Mouse (Mus musculus) stomach, embryonic 15.5 days (tissue): Measurements from ENCODE around the gene Zc3h13. TPM values are rescaled to one million over a fixed set of nuclear protein-coding genes. Genes with fewer than 3 reads are reported as not detected.
A peak's percentile ranks its signal among the peaks of the same experiment; 100 is the strongest.

Experiments used
- ATAC-seq: fragments of 200-750 bp; cut with Nextera tagmentation; 2 replicates; pipeline ENCODE4 v1.8.0; 2017; ENCODE audit warnings: low read depth, moderate number of reproducible peaks, moderate TSS enrichment; ENCODE audit not compliant: insufficient read depth, low FRiP score
- H3K27ac ChIP-seq: fragments of 300-500 bp; sonication (generic); 2 replicates; pipeline ENCODE4 v1.5.1; 2015; ENCODE audit warnings: mild to moderate bottlenecking, inconsistent platforms
- H3K27me3 ChIP-seq: fragments of 300-500 bp; sonication (generic); replicated peaks from 2 replicates; pipeline ENCODE4 v1.6.1; 2015; ENCODE audit warnings: inconsistent platforms
- H3K36me3 ChIP-seq: fragments of 300-500 bp; sonication (generic); 2 replicates; pipeline ENCODE4 v1.6.1; 2015; ENCODE audit warnings: inconsistent platforms
- H3K4me1 ChIP-seq: fragments of 300-500 bp; sonication (generic); 2 replicates; pipeline ENCODE4 v1.6.1; 2015; ENCODE audit warnings: inconsistent platforms
- H3K4me2 ChIP-seq: fragments of 300-500 bp; sonication (generic); 2 replicates; pipeline ENCODE4 v1.6.1; 2015; ENCODE audit warnings: mild to moderate bottlenecking, inconsistent platforms
- H3K4me3 ChIP-seq: fragments of 300-500 bp; sonication (generic); replicated peaks from 2 replicates; pipeline ENCODE4 v1.5.1; 2015; ENCODE audit warnings: inconsistent platforms
- H3K9ac ChIP-seq: fragments of 300-500 bp; sonication (generic); 2 replicates; pipeline ENCODE4 v1.6.1; 2015; ENCODE audit warnings: inconsistent platforms
- H3K9me3 ChIP-seq: fragments of 300-500 bp; sonication (generic); 2 replicates; pipeline ENCODE4 v1.6.1; 2016; ENCODE audit warnings: inconsistent platforms
- WGBS: fragments of 180-500 bp; shearing (Covaris S2); methylation state at CpG from one replicate; pipeline ENCODE4 v1.1.7; 2015; 5-methylcytosine and 5-hydroxymethylcytosine counted together
- polyA plus RNA-seq: library from polyadenylated mRNA; unstranded; fragments of >200 nt; fragmentation: Nextera tagmentation; extraction: Ambion mirVana; gene quantifications from 2 replicates; pipeline ENCODE4 v1.2.1, GENCODE M21; 2015

Gene Zc3h13
- polyA plus RNA-seq, 1 experiment from 2014 or later, result 29.4 TPM

DNA sequence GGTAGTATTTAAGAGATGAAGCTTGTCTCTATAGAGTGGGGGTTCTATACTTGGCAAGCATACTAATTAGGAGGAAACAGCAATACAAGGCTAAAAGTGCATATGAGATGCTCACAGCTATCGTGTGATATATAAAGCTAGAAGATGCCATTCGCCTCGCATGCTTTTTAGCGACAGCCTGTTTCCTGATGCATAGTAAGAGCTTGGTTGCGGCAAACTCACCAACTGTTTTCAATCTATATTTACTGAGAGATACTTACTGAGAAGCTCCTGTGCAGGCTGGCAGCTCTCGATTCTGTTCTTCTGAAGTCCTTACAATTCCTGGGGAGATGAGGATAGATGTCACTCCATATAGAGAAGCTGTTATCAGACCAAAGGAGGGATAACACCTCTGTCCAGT lies 4.5 kb upstream of the Zc3h13 start:
- no peak overlapping the region for H3K4me2 ChIP-seq
- H3K9ac ChIP-seq, result no peak overlapping the region
- H3K4me1 ChIP-seq, result peaks cover 3% of the 10 kb centered on the region; the same call in 1 of the 2 replicates
- H3K27me3 ChIP-seq, result no peaks in the 10 kb centered on the region
- H3K27ac ChIP-seq, result no peak overlapping the region
- ATAC-seq, result no peak
- WGBS, result 92% methylated on average over 6 of the region's 6 CpGs
- H3K4me3 ChIP-seq, result no peak overlapping the region
- no peaks in the 10 kb centered on the region for H3K36me3 ChIP-seq
- H3K9me3 ChIP-seq, result no peaks in the 10 kb centered on the region

DNA sequence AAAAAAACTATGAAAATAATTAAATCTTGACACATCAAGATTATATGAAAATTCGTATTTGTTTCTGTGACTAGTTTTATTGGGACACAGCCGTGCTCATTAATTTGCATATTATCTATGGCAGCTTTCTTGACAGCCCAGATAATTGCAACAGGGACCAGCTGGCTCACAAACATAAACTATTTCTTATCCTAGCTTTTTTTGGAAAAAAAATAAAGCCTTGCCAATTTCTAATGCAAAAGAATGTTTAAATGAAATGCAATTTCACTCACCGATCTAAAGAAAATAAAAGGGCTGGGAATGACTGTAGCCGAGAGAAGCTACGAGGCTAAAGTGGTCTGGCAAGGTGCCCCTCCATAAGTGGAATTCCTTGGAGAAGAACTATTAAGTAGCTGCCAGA lies 3.8 kb upstream of the Zc3h13 start:
- ATAC-seq, result no peak
- H3K9me3 ChIP-seq, result no peaks in the 10 kb centered on the region
- no peak overlapping the region for H3K9ac ChIP-seq
- WGBS, result 45% methylated on average over 5 of the region's 5 CpGs
- no peak overlapping the region for H3K4me3 ChIP-seq
- H3K27me3 ChIP-seq, result no peaks in the 10 kb centered on the region
- peaks cover 3% of the 10 kb centered on the region; the same call in 1 of the 2 replicates for H3K4me1 ChIP-seq
- no peak overlapping the region for H3K27ac ChIP-seq
- H3K36me3 ChIP-seq, result no peaks in the 10 kb centered on the region
- H3K4me2 ChIP-seq, result no peak overlapping the region

DNA sequence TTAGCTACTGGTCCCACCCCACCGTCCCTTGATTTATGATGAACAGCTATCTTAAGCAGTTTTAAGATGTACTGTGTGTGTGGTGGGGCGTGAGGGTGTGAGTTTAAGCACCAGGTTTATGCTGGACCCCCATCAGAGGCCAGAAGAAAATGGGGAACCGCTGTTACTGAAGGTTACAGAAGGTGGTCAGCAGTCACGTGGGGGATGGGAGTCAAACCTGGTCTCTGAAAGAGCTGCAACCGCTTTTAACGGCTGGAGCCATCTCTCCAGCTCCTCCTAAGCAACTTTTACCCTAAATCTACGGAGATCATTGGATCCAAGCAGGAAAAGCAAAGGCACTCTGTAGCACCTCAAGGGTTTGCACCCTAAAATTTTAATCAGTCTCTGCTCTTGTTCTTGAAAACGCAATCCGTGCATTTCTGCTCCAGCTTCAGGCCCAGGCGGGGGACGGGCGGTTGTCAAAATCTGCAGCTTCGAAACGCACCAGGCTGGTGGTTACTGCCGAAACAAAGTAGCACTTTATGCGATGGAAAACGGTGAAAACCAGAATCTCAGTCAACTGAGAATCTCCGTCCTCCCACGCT lies 472 bp upstream of the Zc3h13 start:
- peak overlapping the region; percentile 54 for H3K9ac ChIP-seq
- 4% methylated on average over 19 of the region's 19 CpGs for WGBS
- peak overlapping the region; percentile 66 for H3K4me3 ChIP-seq
- peak overlapping the region; percentile 74 for H3K4me2 ChIP-seq
- H3K27me3 ChIP-seq, result no peaks in the 10 kb centered on the region
- no peaks in the 10 kb centered on the region for H3K9me3 ChIP-seq
- H3K27ac ChIP-seq, result peak overlapping the region; percentile 69
- no peaks in the 10 kb centered on the region for H3K36me3 ChIP-seq
- ATAC-seq, result 0 out of 2 replicates have a peak, but pooled peaks have one; percentile 3
- peaks cover 3% of the 10 kb centered on the region; the same call in 1 of the 2 replicates for H3K4me1 ChIP-seq

DNA sequence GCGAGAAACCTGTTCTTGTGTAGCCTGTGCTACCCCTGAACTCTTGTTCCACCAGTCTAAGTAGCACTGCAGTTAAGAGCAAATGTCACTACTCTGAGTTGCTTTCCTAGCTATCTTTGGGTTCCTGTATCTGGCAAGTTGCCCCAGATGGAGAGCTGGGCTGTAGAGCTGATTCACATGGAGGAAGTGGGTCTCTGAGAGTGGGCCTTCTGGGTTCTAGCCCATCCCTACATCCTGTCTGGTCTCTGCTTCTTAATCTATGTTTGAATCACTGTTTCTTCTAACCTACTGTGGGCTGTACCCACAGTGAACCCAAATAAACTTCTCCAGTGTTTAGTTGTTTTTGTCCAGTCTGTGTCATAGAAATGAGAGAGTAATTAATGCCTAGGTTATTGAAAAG lies 16.9 kb downstream of the Zc3h13 start:
- 95% methylated on average over 1 of the region's 1 CpGs for WGBS
- no peaks in the 10 kb centered on the region for H3K36me3 ChIP-seq

DNA sequence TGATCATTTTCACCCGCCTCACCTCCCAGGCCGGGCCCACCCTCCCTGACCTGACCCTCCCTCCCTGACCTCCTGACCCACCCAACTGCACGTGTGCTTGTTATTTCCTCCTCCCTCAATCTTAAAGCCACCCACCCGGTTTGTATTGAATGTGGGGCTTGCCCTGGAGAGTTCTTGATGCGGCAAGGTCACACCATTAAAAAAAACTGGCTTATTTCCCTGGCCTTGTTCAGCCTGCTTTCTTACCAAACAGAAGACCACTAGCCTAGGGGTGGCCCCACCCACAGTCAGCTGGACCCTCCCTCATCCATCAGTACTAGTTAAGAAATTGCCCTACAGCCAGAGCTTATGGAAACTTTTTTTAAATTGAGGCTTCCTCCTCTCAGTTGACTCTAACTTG lies 19.6 kb downstream of the Zc3h13 start:
- Histone ChIP-seq H3K36me3 (no peaks in the 10 kb centered on the region), H3K4me3 (no peak overlapping the region), H3K9me3 (no peaks in the 10 kb centered on the region), H3K9ac (no peak overlapping the region), H3K27me3 (no peaks in the 10 kb centered on the region), H3K27ac (no peak overlapping the region), H3K4me1 (no peaks in the 10 kb centered on the region), H3K4me2 (no peak overlapping the region)
- ATAC-seq, result no peak
- WGBS, result 34% methylated on average over 5 of the region's 5 CpGs

More for the DNA sequence above, 16.9 kb downstream of the Zc3h13 start:
- no peak for ATAC-seq
- no peaks in the 10 kb centered on the region for H3K27me3 ChIP-seq
- no peaks in the 10 kb centered on the region for H3K4me1 ChIP-seq
- H3K9ac ChIP-seq, result no peak overlapping the region
- no peak overlapping the region for H3K4me2 ChIP-seq
- H3K9me3 ChIP-seq, result no peaks in the 10 kb centered on the region
- no peak overlapping the region for H3K4me3 ChIP-seq
- no peak overlapping the region for H3K27ac ChIP-seq

DNA sequence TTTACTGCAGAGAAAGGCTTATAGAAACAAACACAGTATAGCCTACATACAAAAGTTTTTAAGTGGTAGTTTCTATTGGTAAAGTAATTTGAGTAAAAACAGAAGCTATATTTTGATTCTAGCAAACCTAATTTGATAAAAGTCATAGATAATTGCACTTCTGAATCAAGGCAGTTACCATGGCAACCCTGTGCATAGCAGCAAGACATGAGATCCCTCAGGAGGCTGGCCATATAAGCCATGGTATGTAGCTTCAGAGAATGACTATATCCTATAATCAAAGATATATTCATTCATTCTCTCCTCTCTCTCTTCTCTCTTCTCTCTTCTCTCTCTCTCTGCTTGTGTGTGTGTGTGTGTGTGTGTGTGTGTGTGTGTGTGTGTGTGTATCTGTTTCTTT lies 23.7 kb downstream of the Zc3h13 start:
- no peaks in the 10 kb centered on the region for H3K4me1 ChIP-seq
- H3K4me2 ChIP-seq, result no peak overlapping the region
- no peak overlapping the region for H3K4me3 ChIP-seq
- no peak overlapping the region for H3K9ac ChIP-seq
- no peaks in the 10 kb centered on the region for H3K27me3 ChIP-seq
- no peaks in the 10 kb centered on the region; the same call in 1 of the 2 replicates for H3K36me3 ChIP-seq
- no peak for ATAC-seq
- no peak overlapping the region for H3K27ac ChIP-seq
- no peaks in the 10 kb centered on the region for H3K9me3 ChIP-seq

DNA sequence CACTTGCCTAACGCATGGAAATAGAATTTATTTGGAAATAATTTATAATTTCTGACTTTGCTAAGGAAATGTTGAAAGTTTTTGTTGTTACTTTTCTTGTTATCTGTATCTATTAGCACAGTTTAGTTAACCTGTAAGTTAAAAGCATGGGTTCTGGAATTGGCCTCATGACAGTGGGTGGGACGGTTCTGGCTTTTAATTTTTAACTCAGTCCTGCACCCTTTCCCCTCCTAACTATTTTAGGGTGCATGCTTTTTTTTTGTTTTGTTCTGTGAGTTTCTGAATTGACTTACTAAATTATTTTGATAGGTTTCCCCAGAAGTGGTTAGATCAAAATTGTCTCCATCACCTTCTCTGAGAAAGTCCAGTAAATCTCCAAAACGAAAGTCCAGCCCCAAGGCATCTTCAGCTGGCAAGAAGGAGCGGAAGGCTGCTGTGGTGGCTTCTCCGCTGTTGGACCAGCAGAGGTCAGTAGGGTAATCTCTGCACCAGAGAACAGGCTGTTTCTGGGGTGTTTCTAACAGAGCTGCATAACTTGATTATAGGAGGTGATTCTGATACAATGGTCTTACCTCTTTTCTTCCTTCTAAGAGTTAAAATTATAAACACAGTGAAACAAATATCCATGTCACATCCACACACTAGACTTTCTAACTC lies 25.3 kb downstream of the Zc3h13 start:
- Histone ChIP-seq H3K4me3 (no peak overlapping the region), H3K4me2 (no peak overlapping the region), H3K4me1 (no peaks in the 10 kb centered on the region), H3K9ac (no peak overlapping the region), H3K9me3 (no peaks in the 10 kb centered on the region), H3K27ac (no peak overlapping the region), H3K36me3 (no peaks in the 10 kb centered on the region; the same call in 1 of the 2 replicates), H3K27me3 (no peaks in the 10 kb centered on the region)
- ATAC-seq, result no peak
- WGBS, result 68% methylated on average over 5 of the region's 5 CpGs

DNA sequence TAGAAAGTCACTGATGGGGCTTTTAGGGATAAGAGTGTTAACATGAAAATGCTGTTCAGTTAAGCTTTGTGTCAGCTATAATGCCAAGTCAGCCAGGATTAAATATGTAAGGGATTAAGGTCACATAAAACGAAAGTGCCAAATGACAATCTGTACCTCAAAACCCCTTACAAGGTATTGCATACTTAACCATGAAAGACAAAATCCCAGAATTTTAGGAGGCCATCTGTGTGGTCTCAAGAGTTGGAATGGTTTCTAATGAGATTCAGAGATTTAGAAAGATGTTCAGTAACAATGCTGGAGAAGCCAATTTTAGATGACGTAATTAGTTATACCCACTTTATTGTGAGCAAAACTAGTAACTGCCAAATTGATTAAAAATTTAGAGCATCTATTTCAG lies 30.3 kb downstream of the Zc3h13 start:
- no peak overlapping the region for H3K4me3 ChIP-seq
- no peaks in the 10 kb centered on the region for H3K9me3 ChIP-seq
- no peak for ATAC-seq
- H3K9ac ChIP-seq, result no peak overlapping the region
- no peak overlapping the region for H3K4me2 ChIP-seq
- 83% methylated on average over 2 of the region's 2 CpGs for whole genome bisulfite sequencing
- no peaks in the 10 kb centered on the region for H3K4me1 ChIP-seq
- no peaks in the 10 kb centered on the region; the same call in 1 of the 2 replicates for H3K36me3 ChIP-seq
- H3K27me3 ChIP-seq, result no peaks in the 10 kb centered on the region
- no peak overlapping the region for H3K27ac ChIP-seq

DNA sequence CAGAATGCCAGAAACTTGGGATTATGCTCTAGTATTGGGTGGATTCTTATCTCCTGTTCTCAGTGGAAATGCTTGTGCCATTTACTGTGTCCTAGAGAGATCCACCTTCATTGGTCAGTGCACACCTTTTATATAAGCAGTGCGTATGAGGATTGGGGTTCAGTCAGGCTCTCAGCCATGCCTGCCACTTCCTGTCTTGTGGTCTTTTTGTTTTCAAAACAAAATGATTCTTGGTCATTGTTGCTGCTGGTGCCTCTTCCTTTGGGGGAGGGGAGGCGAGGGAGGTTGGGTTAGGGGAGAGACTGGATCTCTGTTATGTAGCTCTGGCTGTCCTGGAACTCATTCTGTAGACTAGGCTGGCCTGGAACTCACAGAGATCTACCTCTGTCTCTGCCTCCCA lies 34.6 kb downstream of the Zc3h13 start:
- Histone ChIP-seq H3K4me1 (no peaks in the 10 kb centered on the region), H3K4me2 (no peak overlapping the region), H3K9me3 (no peaks in the 10 kb centered on the region), H3K36me3 (peaks cover 10% of the 10 kb centered on the region; the same call in 1 of the 2 replicates), H3K27ac (no peak overlapping the region), H3K9ac (no peak overlapping the region), H3K27me3 (no peaks in the 10 kb centered on the region), H3K4me3 (no peak overlapping the region)
- no peak for ATAC-seq
- 88% methylated on average over 2 of the region's 2 CpGs for WGBS

DNA sequence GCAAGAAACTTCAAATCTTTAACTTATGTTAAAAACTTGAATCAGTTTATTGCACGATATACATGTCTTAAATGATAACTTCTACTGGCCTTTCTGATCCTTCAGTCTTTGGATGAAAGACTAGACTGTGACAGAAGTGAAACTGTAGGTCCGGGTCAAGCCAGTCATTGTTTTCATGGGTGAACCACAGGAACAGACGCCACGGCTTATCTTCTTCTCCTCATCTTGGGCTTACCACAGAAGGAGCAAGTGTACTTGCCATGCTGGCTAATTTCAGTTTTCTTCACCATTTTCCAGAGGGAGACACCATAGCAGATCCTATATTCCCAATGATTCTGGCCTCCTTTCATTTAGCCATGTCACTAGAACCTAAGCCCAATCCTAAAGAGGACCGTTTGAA lies 36.1 kb downstream of the Zc3h13 start:
- Histone ChIP-seq H3K4me3 (no peak overlapping the region), H3K27ac (no peak overlapping the region), H3K9me3 (no peaks in the 10 kb centered on the region), H3K36me3 (peaks cover 10% of the 10 kb centered on the region; the same call in 1 of the 2 replicates), H3K27me3 (no peaks in the 10 kb centered on the region), H3K9ac (no peak overlapping the region), H3K4me2 (no peak overlapping the region), H3K4me1 (no peaks in the 10 kb centered on the region)
- WGBS, result 87% methylated on average over 5 of the region's 5 CpGs
- ATAC-seq, result no peak

DNA sequence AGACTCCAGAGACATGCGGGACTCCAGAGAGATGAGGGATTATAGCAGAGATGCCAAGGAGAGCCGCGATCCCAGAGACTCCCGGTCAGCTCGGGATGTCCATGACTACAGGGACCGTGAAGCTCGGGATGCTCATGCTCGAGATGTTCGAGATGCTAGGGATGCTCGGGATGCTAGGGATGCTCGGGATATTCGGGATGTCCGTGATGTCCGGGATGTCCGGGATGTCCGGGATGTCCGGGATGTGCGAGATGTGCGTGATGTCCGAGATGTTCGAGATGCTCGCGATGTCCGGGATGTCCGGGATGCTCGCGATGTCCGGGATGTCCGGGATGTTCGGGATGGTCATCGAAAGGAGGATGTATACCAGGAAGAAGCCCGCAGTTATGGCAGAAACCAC lies 39.2 kb downstream of the Zc3h13 start:
- 97% methylated on average over 32 of the region's 32 CpGs for WGBS

DNA sequence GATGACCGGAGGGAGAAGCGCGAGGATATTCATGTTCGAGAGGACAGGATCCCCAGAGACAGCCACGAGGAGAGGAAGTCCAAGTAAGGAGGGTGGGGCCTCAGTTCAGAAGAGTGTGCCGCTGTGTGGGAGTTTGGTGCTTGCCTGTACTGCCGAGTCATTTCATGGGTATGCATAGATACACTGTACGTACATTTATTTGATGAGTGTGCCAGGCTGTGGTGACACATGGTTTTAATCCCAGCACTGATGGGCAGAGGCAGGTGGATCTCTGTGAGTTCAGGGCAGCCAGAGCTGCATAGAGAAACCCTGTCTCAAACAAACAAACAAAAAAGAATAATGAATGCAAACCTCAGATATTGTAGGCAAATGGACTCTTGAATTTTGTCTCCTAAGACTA lies 43.9 kb downstream of the Zc3h13 start:
- Histone ChIP-seq H3K4me3 (no peak overlapping the region), H3K27ac (no peak overlapping the region), H3K27me3 (no peaks in the 10 kb centered on the region), H3K4me2 (no peak overlapping the region), H3K4me1 (no peaks in the 10 kb centered on the region), H3K9ac (no peak overlapping the region), H3K9me3 (no peaks in the 10 kb centered on the region), H3K36me3 (peaks cover 18% of the 10 kb centered on the region)
- WGBS, result 83% methylated on average over 8 of the region's 8 CpGs
- no peak for ATAC-seq

More for the DNA sequence above, 39.2 kb downstream of the Zc3h13 start:
- H3K9me3 ChIP-seq, result no peaks in the 10 kb centered on the region
- H3K4me1 ChIP-seq, result no peaks in the 10 kb centered on the region
- no peaks in the 10 kb centered on the region for H3K27me3 ChIP-seq
- ATAC-seq, result no peak
- H3K9ac ChIP-seq, result no peak overlapping the region
- H3K4me3 ChIP-seq, result no peak overlapping the region
- no peak overlapping the region for H3K4me2 ChIP-seq
- H3K36me3 ChIP-seq, result peaks cover 13% of the 10 kb centered on the region; the same call in 1 of the 2 replicates
- H3K27ac ChIP-seq, result no peak overlapping the region
